Mouse (Mus musculus) naive thymus-derived CD4-positive, alpha-beta T cell, adult 2 months (primary cell): ENCODE results near the gene Prmt1.

ENCODE experiments used
- DNase-seq: peaks from one replicate; pipeline ENCODE4 v3.0.0-alpha.2; 2011; ENCODE audit warnings: low read depth

The Prmt1 gene

DNA sequence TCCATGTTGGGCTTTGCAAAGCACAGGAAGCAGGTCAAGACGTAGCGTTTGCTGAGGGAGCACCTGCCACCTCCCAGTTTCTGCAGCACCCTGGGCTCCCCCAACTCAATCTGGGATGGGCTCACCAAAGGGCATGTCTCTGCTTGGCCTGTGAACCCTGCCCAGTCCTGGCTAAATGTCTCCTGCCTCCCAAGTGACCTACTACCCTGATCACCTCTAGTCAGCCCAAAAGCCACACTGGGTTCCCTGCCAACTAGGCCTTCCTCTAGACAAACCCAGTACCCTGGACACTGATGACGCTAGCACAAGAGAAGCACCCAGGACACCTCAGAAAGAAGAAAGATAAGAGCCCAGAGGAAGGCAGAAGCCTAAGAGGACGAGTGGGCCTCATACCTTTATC, 26.5 kb upstream of the Prmt1 start:
- no peak for DNase-seq

DNA sequence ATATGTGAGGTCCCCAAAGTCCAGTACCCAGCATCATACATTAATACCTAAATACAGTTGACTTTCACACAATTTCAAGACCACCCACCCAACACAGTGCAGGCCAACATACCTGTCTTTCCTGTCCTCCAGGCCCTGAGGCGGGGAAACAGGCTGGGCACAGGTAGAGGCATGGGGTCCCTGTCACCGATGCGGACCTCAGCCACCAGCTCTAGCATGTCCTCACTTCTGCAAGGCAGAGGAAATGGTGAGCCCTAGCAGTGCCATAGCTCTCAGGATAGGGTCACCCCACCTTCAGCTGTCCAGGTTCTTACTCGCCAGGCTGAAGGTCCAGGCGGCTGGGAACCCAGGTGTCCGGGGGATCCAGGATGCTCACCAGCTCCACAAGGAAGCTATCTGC, 25.6 kb upstream of the Prmt1 start:
- DNase-seq, result no peak

DNA sequence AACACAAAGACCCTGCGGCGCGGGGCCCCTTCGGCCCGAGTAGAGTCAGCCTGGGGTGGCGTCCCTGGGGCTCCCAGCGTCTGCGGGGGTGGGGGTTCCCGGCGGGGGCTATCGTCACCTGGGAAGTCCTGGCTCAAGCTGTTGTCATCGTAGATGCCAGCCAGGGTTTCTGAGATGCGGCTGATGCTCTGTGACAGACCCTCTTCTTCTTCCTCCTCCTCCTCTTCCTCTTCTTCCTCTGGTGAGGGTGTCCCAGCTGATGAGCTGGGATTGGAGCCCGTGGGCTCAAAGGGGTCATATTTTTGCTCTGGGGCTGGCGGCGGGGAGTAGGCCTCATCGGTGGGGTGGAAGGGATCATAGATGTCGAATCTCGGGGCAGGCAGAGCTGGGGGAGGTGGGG, 22.0 kb upstream of the Prmt1 start:
- no peak for DNase-seq

DNA sequence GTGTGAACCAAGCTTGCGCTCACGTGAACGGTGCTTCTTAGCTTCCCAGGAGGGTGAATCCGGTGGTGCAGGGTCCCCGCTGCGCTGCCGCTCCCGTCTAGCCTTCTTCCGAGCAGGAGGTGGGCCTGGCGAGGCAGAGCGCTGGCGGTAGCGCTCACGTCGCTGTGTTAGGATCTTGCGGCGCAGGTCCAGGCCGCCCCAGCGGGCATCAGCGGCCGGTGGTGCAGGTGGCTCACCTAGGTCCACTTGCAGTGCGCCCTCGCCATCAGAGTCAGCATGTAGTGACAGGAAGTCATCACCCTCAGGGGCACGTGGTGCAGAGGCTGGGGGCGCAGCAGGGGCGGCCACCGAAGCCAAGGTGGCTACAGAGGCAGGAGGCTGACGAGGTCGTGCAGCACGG, 21.5 kb upstream of the Prmt1 start:
- no peak for DNase-seq

DNA sequence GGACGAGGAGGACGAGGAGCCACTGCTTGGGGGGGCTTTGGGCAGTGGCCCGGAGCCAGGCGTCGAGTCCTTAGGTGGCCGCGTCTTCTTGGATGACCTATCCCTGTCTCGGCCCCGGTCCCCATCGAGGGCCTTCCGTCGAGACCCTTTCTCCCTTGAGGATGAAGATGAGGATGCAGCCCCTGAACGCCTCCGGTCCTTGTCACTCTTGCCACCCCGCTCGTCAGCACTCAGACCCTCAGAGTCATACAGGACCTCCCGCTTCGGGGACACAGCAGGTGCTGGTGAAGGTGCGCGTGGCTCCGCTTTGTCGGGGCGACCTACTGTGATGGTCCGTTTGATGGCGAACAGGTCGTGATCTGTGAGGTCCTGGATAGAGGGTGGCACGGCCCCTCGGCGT, 20.8 kb upstream of the Prmt1 start:
- no peak for DNase-seq

DNA sequence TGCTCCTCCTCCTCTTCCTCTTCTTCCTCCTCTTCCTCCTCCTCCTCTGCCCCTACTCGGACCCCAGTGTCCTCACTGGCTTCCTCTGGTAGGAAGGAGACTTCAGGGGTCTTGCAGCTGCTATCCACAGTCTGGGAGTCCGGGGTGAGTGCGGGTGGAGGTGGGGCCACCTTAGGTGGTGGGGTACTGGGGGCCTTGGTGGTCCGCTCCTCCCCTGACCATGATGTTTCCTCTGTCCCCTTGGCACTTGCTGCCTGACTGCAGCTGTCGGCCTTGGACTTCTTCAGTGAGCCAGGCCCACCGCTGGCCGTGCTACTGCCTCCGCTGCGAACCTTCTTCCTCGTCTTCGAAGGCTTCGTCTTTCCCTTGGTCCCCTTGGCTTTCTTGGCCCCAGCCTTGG, 20.1 kb upstream of the Prmt1 start:
- DNase-seq, result no peak

DNA sequence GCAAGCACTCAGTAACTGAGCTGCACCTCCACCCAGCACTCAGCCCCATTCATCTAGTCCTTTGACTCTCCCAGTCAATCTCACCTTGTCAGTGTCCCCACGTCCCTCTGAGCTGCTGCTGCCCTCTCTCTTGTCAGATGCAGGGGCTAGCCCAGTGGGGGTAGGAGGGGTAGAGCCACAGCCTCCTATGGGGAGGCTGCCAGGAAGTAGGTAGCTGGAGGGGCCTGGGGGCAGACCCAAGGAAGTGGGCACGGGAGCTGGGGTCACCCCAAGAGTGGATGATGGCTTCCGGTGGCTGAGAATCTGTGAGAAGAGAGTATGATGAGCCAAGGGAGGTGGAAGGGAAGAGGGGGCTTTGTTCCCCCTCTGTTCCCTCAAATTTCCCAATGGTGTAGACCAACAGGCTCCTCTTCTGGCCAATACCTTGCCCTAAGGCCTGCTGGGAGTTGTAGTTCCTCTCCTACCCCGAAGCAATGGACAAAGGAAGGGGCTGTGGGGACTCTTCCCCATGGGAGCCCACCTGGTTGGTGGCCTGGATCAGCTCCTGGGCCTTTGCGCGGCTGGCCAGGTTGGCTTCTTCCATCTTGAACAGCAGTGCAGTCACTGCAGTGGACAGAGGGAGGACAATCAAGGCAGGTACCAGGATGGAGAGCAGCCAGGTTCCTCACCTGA, 19.1 kb upstream of the Prmt1 start:
- no peak for DNase-seq

DNA sequence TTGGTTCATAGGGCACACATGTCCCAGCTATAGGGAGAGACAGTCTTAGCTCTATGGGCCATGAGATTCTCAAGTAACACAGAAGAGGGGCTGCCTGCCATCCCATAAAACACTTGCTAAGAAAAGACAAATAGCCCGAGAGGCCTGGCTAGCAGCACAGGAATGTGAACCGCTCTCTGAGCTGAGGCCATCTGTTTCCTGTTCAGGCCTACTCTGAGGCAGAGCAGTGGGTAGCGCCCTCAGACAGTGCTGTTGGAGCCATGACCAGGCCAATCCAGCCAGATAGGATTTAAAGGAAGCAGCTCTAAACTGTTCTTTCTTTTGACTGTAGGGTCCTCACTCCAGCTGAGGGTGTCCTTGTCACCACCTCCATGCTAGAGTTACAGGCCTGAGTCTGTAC, 18.2 kb upstream of the Prmt1 start:
- DNase-seq, result no peak

DNA sequence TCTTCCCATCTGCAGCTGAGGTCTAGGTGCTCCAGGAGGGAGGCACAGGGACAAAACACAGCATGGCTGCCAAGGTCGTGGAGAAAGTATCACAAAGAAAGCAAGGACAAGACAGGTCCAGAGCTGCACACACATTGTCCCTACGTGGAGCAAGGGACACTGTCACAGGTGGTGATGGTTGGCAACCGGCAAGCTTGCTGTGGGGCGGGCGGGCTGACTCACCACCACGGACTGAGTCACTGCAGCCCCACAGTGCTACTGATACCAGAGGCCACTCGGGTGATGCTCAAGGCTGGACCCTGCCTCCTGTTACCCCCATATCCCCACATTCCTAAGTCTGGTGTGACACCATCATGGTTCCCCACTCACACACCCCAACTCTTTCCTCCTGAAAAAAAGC, 16.1 kb upstream of the Prmt1 start:
- DNase-seq, result no peak

DNA sequence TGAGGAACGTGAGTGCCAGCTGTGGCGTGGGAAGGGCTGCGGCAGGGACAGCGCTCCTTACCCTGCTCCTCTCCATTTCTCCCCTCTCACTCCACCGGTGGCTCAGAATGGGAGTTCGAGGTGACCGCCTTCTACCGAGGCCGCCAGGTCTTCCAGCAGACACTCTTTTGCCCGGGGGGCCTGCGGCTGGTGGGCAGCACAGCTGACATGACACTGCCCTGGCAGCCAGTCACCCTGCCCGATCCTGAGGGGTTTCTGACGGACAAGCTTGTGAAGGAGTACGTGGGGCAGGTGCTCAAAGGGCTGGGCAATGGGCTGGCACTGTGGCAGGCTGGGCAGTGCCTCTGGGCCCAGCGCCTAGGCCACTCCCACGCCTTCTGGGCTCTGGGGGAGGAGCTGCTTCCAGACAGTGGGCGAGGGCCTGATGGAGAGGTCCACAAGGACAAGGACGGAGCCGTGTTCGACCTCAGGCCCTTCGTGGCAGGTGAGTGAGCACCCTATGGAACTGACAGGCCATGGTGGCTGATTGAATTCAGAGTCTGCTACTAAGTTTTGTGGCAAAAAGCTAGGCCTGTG, 14.3 kb upstream of the Prmt1 start:
- DNase-seq, result no peak

DNA sequence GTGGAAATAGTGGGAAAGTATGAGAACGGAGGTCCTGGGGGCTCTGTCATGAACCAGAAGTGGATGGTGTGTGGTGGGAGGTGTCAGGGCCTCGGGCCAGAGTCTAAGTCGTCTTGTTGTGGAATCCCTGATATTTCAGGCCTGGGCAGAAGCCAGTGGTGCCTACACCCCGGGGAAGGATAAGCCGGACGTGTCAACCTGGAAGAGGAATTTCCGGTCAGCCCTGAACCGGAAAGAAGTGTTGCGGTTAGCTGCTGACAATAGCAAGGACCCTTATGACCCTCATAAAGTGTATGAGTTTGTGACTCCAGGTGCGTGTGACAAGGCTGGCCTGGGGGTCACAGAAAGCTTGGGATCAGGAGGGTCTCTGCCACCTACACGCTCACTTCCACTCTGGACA, 13.4 kb upstream of the Prmt1 start:
- DNase-seq, result no peak

DNA sequence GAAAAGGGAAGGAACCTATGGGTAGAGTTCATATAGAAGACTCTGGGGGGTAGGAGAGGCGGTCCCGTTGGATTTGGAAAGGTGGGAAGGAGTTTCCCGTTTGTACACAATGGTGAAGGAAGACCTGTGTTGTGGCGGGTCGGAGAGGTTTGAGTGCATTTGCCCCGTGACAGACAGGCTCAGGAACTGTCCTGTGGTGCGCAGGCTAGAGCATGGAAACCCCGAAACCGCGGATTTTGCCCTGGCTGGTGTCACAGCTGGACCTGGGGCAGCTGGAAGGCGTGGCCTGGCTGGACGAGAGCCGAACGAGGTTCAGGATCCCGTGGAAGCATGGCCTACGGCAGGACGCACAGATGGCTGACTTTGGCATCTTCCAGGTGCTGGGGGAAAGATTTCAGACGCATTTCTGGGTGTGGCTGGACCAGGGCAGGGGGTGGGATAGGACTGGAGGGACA, 12.2 kb upstream of the Prmt1 start, which contains the start of gene Bcl2l12:
Gene Bcl2l12, minus strand, starts transcription at position 212 of the 455 bp plus-strand sequence.
- DNase-seq, result peak; percentile 44

DNA sequence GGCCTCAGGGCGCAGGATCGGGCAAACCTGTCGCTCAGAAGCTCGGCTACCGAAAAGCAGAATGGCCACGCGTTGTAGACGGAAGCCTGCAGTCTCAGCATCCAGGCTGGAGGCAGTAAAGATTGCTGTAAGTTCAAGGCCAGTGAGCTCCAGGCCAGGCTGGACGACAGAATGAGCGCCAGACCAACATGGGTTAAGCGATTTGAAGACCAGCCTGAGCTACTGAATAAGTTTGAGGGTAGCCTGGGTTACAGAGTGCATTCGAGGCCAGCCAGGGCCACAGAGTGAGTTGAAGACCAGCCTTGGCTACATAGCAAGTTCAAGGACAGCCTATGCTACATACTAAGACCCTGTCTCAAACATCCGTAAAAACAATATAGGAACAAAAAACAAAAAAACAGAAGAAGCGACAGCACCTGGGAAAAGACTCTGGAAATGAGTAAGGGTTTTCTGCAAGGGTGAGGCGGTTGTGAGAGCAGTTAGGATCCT, 11.6 kb upstream of the Prmt1 start:
- DNase-seq, result no peak

DNA sequence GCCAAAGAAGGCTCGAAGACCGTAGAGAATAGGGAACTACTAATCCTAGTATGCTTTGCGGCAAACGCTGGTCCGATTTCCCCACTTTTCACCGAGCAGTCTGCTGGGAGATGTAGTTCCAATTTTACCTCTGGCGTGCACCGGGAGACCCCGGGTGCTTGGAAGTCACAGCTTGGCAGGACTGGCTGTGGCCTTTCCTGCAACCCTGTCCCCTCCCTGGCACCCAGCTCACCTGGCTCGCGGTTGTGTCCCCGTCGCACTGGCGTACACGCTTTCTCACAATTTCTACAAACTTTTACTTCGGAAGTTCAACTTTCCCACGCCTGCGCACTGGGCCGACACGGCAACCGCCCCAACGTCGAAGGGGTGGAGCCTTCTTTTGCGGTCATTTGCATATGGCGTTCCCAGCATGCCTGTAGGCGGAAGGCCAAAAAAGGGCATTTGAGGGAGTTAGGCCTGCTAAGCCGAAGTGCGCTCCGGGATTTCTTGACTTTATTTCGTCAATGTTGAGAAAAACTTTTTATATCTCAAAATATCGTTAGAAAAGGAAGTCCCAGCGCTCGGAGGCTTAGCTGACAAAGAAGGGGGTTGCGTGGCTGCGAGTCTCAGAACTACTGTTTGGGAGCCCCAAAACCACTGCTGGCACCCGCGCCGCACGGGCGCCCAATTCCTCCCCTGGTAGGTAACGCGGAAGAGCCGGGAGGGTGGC, 11.0 kb upstream of the Prmt1 start, which contains the start of gene Irf3:
Gene Irf3, plus strand, starts transcription at position 418 of the 709 bp plus-strand sequence.
- peak; percentile 99 for DNase-seq

DNA sequence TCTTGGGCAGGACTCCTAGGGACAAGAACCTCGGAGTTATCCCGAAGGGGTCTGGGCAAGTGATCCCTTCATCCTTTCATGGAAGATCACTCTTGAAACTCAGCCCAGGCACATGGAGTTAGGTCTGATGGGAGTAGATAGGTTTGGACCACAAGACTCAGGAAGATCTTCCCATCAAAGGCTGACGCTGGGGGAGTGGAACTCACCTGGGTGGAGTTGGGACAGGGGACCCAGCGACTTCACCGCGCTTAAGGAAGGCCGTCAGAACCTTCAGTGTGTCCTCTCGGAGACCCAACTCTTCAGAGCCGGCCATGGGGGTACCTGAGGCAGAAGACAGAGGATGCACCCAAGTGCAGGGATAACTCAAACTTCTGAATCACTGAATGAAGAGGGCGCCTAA, 10.3 kb upstream of the Prmt1 start:
- no peak for DNase-seq

DNA sequence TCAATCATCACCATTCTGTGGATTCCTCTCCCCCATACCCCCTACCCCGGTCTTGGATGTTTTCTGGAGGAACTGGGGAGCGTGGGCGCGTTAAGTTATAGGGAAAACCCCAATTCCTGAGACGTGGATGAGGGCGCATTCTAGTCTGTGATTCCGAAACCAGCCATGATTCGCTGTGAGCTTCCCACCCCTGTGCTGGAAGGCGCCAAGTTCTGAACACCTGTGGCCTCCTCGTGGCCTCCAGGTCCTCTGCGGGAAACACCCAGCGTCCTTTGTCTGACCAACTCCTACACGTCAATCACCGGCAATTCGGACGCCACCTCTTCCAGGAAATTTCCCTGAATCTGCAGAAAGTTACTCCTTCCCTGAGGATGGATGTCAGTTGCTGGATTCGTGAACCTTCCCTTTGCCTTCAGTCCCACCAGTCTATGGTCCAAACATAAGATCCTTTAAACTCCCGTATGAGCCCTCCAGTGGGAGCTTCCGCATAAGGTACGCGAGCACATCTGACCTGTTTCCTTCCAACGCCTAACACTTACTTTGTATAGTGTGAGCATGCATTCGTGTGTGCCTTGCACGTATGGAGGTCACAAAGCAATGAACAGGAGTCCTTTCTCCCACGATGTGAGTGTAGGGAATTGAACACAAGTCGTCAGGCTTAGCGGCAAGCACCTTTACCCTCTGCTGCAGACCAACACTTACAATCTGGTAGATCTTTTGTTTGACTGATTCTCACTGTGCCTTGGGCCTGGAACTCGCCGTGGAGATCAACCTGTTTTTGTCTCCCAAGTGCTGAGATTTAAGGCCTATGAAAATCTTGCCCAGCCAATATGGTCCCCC, 731 bp upstream of the Prmt1 start:
- no peak for DNase-seq

DNA sequence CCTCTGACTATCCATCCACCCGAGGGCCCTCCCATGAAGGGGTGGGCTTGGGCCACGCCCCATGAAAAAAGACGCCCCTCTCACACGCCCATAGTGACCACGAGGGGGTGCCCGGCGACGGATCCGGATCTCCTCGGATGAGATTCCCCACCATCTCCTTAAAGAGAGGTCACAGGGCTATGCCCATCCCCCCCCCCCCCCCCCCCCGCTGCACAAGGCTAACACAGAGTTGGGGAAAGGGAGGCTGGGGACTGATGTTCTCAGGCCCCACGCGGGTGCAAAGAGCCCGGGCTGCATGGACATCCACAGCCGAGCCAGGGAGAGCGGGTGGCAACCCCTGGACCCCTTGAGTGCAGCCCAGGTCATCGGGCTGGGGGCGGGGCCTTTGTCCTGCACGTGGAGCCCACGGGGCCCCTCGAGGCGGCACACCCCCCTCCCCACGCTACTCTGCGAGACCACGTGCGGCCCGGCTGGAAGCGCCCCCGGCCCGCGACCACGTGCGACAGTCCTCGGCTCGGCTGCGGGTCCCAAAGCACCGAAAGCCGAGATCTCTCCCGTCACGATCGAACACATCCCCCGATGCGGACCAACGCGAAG, 675 bp downstream of the Prmt1 start:
- DNase-seq, result peak; percentile 62

DNA sequence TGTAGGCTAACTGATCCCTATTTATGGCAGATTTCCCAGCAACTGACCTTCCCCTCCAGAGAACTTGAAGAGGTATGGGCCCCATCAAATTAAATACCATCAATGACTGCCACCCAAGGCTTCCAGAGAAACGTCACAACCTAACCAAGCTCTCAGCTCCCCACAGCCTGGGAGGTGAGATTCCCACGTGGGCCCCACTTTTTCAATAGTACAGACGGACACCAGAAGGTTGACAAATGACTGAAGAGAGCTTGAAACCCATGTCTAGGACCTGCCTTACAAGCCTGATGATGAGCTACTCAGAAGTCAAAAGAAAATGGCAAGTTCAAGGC, 1.6 kb downstream of the Prmt1 start:
- DNase-seq, result no peak

DNA sequence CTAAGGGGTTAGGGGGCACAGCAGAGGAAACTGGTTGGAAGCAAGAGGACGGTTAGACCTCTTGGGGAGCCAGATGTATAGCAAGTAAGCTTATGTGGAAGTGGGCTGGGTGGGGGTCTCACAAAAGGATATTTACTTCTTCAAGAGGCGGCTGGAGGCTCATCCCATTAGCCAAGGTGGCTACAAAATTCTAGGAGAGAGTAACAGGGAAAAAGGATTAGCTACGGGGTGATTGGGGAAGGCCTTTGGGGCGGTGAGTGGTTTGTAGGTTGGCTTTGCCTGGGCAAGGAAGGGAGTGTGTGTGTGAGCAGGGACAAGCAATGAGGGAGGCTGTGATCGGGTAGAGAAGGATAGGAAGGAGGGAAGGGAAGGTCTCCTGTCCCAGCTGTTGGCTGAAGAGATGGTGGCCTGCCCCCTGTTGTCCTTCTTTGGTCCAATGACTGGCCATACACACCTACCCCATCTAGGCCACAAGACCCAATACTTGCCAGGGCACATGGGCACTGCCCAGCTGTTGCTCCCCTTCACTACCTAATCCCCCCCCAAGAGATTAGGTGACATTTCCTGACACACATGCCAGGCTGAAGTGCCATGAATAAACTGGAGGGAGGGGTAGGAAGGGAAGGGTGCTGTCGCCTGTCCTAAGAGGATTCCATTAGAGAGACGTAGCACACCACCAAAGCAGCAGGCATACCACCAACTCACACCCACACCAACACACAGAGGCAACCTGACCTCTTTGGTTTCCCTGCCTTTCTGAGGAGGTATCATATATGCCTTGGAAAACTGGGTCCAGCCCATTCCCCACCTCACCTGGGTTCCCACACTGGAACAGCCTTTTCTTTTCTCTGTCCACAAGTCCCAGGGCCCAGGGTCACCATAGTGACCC, 2.2 kb downstream of the Prmt1 start:
- DNase-seq, result no peak

DNA sequence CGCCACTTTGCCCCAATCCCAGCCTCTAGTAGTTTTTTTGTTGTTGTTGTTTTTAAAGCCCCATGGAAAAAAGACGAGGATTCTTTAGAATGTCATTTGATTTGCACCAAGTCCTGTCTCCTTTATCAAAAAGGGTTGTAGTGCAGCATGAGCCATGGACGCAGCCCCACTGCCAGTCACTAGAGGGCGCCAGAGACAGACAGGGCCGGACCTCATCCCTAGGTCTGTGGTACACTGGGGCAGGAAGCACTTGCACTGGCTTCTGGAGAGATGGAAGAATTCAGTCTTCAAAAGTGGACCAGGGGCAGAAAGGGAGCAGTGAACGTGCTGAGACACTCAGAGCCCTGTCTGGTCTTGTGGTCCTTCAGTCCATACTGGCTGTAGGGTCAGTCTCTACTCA, 3.3 kb downstream of the Prmt1 start:
- peak; percentile 91 for DNase-seq

DNA sequence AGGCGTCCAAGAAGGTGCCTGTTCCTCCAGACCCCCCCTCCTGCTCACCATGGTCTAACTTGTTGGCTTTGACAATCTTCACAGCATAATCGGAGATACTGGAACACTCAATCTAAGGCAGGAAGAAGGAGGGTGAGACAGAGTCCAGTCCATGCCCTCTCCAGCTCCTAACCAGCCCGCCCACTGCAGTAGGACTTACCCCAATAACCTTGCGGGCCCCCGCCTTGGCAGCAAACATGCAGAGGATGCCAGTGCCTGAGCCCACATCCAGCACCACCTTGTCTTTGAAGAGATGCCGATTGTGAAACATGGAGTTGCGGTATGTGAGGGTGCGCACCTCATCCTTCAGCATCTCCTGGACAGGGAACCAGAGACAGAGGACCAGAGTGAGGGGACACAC, 4.8 kb downstream of the Prmt1 start:
- DNase-seq, result no peak
